Mouse (Mus musculus) thymus, adult 2 months (tissue): ENCODE results near the gene Lclat1. TPM values are rescaled to one million over a fixed set of nuclear protein-coding genes. Genes with fewer than 3 reads are reported as not detected.

ENCODE experiments used
- DNase-seq: peaks from one replicate; pipeline ENCODE4 v3.0.0; 2021
- H3K27ac ChIP-seq: fragments of 200-500 bp; 2 replicates; pipeline ENCODE4 v1.5.1; 2012; ENCODE audit warnings: low read length, control low read depth; ENCODE audit not compliant: control insufficient read depth, insufficient read depth
- H3K27me3 ChIP-seq: fragments of 200-500 bp; 2 replicates; pipeline ENCODE4 v1.6.1; 2012; ENCODE audit warnings: mild to moderate bottlenecking, low read length, moderate library complexity, mixed read lengths; ENCODE audit not compliant: control insufficient read depth, insufficient read depth
- H3K36me3 ChIP-seq: fragments of 200-500 bp; 2 replicates; pipeline ENCODE4 v1.6.1; 2012; ENCODE audit warnings: mild to moderate bottlenecking, low read length, moderate library complexity; ENCODE audit not compliant: control insufficient read depth, insufficient read depth
- H3K4me1 ChIP-seq: fragments of 200-500 bp; replicated peaks from 2 replicates; pipeline ENCODE4 v1.6.1; 2012; ENCODE audit warnings: low read length; ENCODE audit not compliant: control insufficient read depth, insufficient read depth
- H3K4me3 ChIP-seq: fragments of 200-500 bp; 2 replicates; pipeline ENCODE4 v1.5.1; 2012; ENCODE audit warnings: mild to moderate bottlenecking, low read length, control low read depth, moderate library complexity; ENCODE audit not compliant: control insufficient read depth, insufficient read depth
- CTCF ChIP-seq: fragments of 200-500 bp; IDR thresholded peaks from 2 replicates; pipeline ENCODE4 v1.5.1; 2012; ENCODE audit warnings: mild to moderate bottlenecking, control low read depth, low read length, moderate library complexity, borderline replicate concordance; ENCODE audit not compliant: control insufficient read depth, poor library complexity, insufficient read depth; ENCODE audit errors: extremely low read depth
- POLR2A ChIP-seq: fragments of 200-500 bp; IDR thresholded peaks from 2 replicates; pipeline ENCODE4 v1.6.1; 2012; ENCODE audit warnings: mild to moderate bottlenecking, low read length, control low read depth, moderate library complexity; ENCODE audit not compliant: control insufficient read depth, poor library complexity, insufficient read depth; ENCODE audit errors: extremely low read depth
- WGBS: fragments of 180-500 bp; shearing (Covaris S2); methylation state at CpG from one replicate; pipeline ENCODE4 v1.1.7; 2018; 5-methylcytosine and 5-hydroxymethylcytosine counted together
- polyA plus RNA-seq: library from polyadenylated mRNA; depleted of rRNA; stranded (reverse); fragments of >200 nt; gene quantifications from 2 replicates; pipeline ENCODE4 v1.2.3, GENCODE M21; 2012

Gene Lclat1
- polyA plus RNA-seq, 1 experiment: 5.4 TPM

DNA sequence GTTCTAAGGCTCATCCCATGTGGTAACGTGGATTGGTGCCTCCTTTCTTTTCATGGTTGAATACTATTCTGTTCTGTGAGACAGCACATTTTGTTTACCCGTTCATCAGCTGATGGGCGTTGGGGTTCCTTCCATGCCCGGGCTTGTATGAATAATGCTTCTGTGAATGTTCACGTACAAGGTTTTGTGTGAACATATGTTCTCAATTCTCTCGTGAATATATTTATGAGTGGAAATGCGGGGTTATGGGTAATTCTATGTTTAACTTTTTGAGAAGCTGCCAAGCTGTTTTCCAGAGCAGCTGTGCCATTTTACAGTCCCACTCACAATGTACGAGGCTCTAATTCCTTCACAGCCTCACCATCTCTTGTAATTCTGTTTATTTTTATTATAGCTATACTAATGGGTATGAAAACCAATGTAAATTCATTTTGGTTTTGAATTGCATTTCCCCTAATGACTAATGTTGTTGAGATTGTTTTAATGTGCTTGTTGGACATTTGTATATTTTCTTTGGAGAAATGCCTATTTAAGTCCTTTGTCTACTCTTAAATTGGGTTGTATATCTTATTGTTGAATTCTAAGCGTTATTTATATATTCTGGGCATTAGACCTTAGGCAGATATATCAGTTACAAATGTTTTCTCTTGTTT is 32.4 kb upstream of the Lclat1 start:
- peaks cover 10% of the 10 kb centered on the region for H3K4me1 ChIP-seq
- no peaks in the 10 kb centered on the region for H3K27me3 ChIP-seq
- no peak for DNase-seq
- H3K27ac ChIP-seq: no peak overlapping the region
- H3K36me3 ChIP-seq: no peaks in the 10 kb centered on the region
- 94% methylated on average over 9 of the region's 9 CpGs for WGBS
- TF ChIP-seq POLR2A (no peak), CTCF (no peak)
- no peak overlapping the region for H3K4me3 ChIP-seq

DNA sequence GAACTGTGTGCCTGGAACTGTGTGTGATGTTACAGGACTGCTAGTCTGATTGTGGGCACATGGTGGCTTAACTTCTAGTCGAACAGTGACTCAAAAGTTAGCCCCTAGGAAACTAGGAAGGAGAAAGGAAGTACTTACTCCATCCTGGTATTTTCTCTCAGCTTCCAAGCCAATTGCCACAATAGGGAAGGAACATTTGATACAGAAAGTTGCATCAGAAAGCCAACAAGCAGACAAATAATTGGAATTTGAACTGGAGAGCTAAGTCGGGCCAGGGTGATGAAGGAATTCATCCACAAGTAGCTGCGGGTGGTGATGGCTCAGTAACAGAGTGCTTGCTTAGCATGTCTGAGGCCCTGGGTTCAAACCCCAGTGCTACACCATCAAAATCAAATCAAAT is 30.1 kb upstream of the Lclat1 start:
- 86% methylated on average over 3 of the region's 3 CpGs for WGBS
- H3K27me3 ChIP-seq: no peaks in the 10 kb centered on the region

DNA sequence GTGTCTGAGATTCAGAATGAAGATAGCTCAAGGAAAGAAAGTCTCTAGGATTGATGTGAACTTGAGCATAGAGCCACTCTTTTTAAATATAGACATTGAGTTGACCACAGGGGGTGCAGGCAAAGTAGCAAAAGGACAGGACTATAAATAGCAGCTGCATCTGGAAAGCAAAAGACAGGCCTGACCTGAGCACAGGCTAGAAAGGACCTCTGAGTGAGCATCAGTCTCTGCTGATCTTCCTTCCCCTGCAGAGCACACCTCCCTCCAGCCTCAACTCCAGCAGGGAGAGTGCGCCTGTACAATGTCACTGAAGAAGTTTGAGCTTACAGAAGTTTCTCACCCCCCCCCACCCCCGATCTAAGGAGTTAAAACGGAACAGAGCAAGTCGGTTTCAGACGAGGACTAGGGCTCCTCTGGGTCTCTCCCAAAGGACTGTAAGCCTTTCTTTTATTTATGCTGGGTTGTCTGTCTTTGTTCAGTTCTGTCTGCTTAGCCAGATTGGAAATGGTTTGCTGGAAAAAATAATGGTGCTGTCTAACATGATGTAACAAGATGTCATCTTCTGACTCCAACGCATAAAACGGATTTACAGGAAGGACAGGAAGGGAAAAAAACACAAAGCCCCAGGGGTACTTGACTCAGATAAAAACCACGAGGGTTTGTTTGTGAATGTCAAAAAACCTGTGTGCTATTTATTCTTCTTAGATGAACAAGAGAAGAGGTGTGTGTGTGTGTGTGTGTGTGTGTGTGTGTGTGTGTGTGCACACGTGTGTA is 26.2 kb upstream of the Lclat1 start:
- no peak for DNase-seq
- 33% methylated on average over 9 of the region's 9 CpGs for WGBS
- no peak for TF ChIP-seq POLR2A
- TF ChIP-seq CTCF: no peak
- H3K4me1 ChIP-seq: peaks cover 14% of the 10 kb centered on the region
- no peaks in the 10 kb centered on the region for H3K27me3 ChIP-seq
- no peak overlapping the region for H3K27ac ChIP-seq
- no peaks in the 10 kb centered on the region for H3K36me3 ChIP-seq
- H3K4me3 ChIP-seq: no peak overlapping the region

More for the DNA sequence above, 30.1 kb upstream of the Lclat1 start:
- Histone ChIP-seq H3K4me1 (peaks cover 10% of the 10 kb centered on the region), H3K36me3 (no peaks in the 10 kb centered on the region), H3K27ac (no peak overlapping the region), H3K4me3 (no peak overlapping the region)
- TF ChIP-seq CTCF (no peak), POLR2A (no peak)
- no peak for DNase-seq

DNA sequence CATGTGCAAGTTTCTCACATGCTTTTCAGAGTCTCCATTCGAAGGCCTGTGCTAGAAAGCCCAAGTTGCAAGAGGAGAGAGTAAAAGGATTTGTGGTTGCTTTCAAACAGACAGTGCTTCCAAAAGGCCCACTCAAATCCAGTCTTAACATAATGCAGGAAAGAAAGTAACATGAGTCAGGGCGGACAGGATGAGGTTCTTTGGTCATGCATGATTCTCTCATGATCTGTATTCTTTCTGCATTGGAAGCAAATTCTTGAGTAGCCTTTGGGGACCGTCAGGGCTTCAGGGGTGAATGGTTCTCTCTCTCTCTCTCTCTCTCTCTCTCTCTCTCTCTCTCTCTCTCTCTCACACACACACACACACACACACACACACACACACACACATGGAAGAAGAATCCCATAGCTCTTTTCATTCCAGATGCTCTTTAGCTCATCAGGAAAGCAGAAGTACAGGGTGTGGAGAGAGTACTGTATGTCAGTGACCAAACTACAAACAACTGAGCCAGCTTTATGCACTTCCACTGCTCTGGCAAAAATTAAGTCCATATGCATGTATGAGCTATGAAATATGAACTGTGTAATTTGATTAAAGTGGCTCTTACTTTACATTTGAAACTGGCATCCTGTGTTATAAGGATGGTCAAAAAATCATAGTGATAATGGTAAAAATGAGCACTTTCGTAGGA is 25.1 kb upstream of the Lclat1 start:
- 96% methylated on average over 4 of the region's 4 CpGs for WGBS

DNA sequence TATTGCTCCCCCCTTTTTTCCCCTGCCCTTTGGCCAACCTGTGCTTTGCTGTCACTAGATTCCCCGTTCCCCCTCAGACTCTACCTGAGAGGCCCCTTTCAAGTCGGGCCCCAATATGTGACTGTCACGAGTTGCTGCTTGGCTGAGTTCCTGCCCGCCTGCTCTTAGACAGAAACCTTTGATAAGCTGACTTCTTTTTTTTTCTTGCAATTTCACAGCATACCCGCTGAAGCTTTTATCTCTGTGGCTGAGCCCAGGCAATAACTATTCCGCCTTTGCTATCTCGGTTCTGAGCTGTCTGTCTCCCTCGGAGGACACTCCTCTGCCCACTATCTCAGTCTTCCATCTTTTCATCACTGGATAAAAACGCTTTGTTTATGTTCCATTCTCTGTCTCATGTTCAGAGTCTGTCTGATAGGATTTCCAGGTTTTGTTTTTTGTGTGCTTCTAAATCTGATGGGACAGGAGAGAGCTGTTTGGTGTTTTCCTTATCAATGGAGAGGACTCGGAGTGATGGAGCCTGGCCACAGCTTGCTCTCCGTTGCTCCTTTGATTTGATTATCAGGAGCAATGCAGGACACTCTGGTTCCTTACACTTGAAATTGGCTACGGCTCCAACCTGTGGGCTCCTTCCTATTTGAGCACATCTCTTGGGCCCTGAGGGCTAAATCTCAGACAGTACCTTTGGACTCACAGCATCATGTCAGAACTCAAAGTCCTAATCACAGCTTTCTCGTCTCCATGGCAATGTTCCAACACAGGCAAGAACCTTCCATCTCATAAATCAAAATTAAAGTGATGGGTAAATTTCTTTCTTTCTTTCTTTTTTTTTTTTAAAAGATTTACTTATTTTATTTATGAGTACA is 20.5 kb upstream of the Lclat1 start:
- Histone ChIP-seq H3K36me3 (no peaks in the 10 kb centered on the region), H3K4me3 (no peak overlapping the region), H3K4me1 (peaks cover 17% of the 10 kb centered on the region), H3K27me3 (no peaks in the 10 kb centered on the region), H3K27ac (peak overlapping the region; percentile 20; the same call in 1 of the 2 replicates)
- peak; percentile 56 for DNase-seq
- WGBS: 25% methylated on average over 13 of the region's 13 CpGs
- TF ChIP-seq CTCF (no peak), POLR2A (no peak)

More for the DNA sequence above, 25.1 kb upstream of the Lclat1 start:
- no peak for DNase-seq
- Histone ChIP-seq H3K27ac (no peak overlapping the region), H3K36me3 (no peaks in the 10 kb centered on the region), H3K4me1 (peaks cover 25% of the 10 kb centered on the region), H3K4me3 (no peak overlapping the region), H3K27me3 (no peaks in the 10 kb centered on the region)
- TF ChIP-seq CTCF (no peak), POLR2A (no peak)

DNA sequence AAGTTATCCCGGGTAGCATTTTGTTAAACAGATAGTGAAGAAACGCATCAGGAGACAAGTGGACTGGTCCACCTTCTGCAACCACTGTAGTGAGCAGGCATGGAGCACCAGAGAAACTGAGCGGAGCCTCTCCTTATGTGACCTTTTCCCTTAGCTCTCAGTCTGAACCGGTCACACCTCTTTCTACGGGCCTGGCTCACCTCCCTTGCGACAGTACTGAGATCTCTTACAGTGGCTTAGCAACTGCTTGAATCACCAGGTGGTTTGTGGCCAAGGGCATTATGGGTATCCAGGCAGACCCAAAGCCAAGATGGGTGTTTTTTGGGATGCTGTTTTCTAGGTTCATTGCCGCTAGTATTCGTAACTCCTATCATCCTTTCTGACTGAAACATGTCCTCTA is 16.4 kb upstream of the Lclat1 start:
- Histone ChIP-seq H3K27me3 (no peaks in the 10 kb centered on the region), H3K4me1 (peaks cover 18% of the 10 kb centered on the region), H3K4me3 (no peak overlapping the region), H3K27ac (no peak overlapping the region), H3K36me3 (no peaks in the 10 kb centered on the region)
- no peak for DNase-seq
- 96% methylated on average over 8 of the region's 8 CpGs for WGBS
- TF ChIP-seq POLR2A (no peak), CTCF (no peak)
